Mouse (Mus musculus) kidney, adult 2 months (tissue): Measurements from ENCODE around the gene Cd8a. TPM values are rescaled to one million over a fixed set of nuclear protein-coding genes. Genes with fewer than 3 reads are reported as not detected.
"Not testable (repeated sequence)": the region's sequence is repeated elsewhere in the genome, so short reads cannot be mapped to it uniquely, and the experiment has no call there.

Source experiments
- DNase-seq: peaks from one replicate; pipeline ENCODE4 v3.0.0; 2021
- H3K27ac ChIP-seq: fragments of 200-500 bp; 2 replicates; pipeline ENCODE4 v1.5.1; 2012; ENCODE audit warnings: low read depth, low read length, control low read depth, inconsistent platforms; ENCODE audit not compliant: insufficient read depth
- H3K27me3 ChIP-seq: fragments of 200-500 bp; replicated peaks from 2 replicates; pipeline ENCODE4 v1.6.1; 2012; ENCODE audit warnings: mild to moderate bottlenecking, moderate library complexity, low read length, inconsistent platforms; ENCODE audit not compliant: control insufficient read depth, insufficient read depth
- H3K36me3 ChIP-seq: fragments of 200-500 bp; 2 replicates; pipeline ENCODE4 v1.6.1; 2012; ENCODE audit warnings: mild to moderate bottlenecking, moderate library complexity, low read length, inconsistent platforms; ENCODE audit not compliant: control insufficient read depth, insufficient read depth
- H3K4me1 ChIP-seq: fragments of 200-500 bp; 2 replicates; pipeline ENCODE4 v1.6.1; 2011; ENCODE audit warnings: low read length; ENCODE audit not compliant: control insufficient read depth, insufficient read depth
- H3K4me3 ChIP-seq: fragments of 200-500 bp; 2 replicates; pipeline ENCODE4 v1.5.1; 2011; ENCODE audit warnings: mild to moderate bottlenecking, low read depth, low read length, control low read depth; ENCODE audit not compliant: insufficient read depth
- CTCF ChIP-seq: fragments of 200-500 bp; conservative IDR thresholded peaks from 2 replicates; pipeline ENCODE4 v1.5.1; 2011; ENCODE audit warnings: low read depth, mild to moderate bottlenecking, control low read depth, low read length, moderate library complexity, mixed read lengths; ENCODE audit not compliant: insufficient read depth, insufficient read length
- POLR2A ChIP-seq: fragments of 200-500 bp; IDR thresholded peaks from one replicate; pipeline ENCODE4 v1.6.1; 2011; ENCODE audit warnings: low read depth, low read length, control low read depth
- WGBS: fragments of 180-500 bp; shearing (Covaris S2); methylation state at CpG from one replicate; pipeline ENCODE4 v1.1.7; 2018; 5-methylcytosine and 5-hydroxymethylcytosine counted together
- polyA plus RNA-seq: library from polyadenylated mRNA; depleted of rRNA; stranded (reverse); fragments of >200 nt; gene quantifications from 2 replicates; pipeline ENCODE4 v1.2.3, GENCODE M21; 2012; rRNA removed

Cd8a gene
- polyA plus RNA-seq: 1.3 and 4.7 TPM in 2 replicates

DNA sequence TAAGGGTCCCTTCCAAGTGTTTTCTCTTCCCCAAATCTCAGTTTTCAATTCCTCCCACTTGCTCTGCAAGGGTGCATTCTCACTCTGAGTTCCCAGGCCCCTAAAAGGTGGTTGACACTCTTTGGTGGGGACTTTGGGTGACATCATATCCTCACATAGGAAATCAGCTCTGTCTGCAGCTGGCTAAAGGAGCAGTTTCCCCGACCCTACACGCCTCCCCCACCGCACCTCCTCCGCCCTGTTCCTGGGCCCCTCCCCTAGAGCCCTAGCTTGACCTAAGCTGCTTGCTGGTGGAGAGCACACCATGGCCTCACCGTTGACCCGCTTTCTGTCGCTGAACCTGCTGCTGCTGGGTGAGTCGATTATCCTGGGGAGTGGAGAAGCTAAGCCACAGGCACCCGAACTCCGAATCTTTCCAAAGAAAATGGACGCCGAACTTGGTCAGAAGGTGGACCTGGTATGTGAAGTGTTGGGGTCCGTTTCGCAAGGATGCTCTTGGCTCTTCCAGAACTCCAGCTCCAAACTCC lies at the start of gene Cd8a:
Cd8a (plus strand) TSS at position 179 of the 527 bp plus-strand sequence.
- no peaks in the 10 kb centered on the region for H3K4me1 ChIP-seq
- no peaks in the 10 kb centered on the region for H3K27me3 ChIP-seq
- 66% methylated on average over 14 of the region's 14 CpGs for WGBS
- TF ChIP-seq POLR2A: no peak
- no peak for TF ChIP-seq CTCF
- no peak within 1 kb of the TSS for H3K27ac ChIP-seq
- no peaks in the 10 kb centered on the region for H3K36me3 ChIP-seq
- DNase-seq: no peak
- H3K4me3 ChIP-seq: no peak within 1 kb of the TSS

DNA sequence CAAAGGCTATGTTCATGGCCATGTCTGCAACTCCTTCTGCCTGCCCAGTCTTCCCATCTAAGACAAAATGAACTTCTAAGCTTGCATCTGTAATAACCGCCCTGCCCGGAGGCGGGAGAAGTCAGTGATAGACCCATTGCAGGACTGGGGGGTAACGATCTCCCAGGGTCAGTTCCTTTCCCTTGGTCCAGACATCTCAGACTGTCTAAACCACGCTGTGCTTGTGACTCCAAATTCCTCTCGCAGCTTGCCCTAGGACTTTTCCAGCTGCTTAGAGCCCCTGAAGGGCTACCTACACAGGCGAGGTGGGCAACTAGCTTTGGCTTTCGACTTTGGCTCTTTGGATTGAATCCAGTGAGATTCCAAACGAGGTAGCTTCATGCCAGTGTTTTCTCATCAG lies 48.4 kb upstream of the Cd8a start:
- 86% methylated on average over 9 of the region's 9 CpGs for WGBS
- TF ChIP-seq POLR2A: no peak
- TF ChIP-seq CTCF: no peak

DNA sequence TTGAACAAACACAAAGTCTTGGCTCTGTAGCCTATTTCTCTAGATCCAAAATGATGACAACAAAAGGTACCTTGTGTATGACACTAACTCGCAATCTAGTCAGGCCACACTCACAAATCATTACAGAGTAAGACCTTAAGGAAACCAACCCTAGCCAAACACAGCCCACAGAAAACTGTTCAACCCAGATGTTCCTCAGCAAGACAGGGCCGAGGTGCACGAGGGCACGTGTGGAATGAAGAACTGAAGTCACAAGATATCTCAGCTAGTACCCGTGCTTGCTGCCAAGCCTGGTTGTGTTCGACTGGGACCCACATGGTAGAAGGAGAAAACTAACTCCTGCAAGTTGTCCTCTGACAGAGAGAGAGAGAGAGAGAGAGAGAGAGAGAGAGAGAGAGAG lies 43.3 kb upstream of the Cd8a start:
- DNase-seq: no peak
- Histone ChIP-seq H3K4me1 (no peaks in the 10 kb centered on the region), H3K36me3 (no peaks in the 10 kb centered on the region), H3K27me3 (no peaks in the 10 kb centered on the region), H3K4me3 (no peak overlapping the region), H3K27ac (no peak overlapping the region)
- TF ChIP-seq POLR2A (no peak), CTCF (no peak)
- 80% methylated on average over 6 of the region's 6 CpGs for WGBS

More for the DNA sequence above, 48.4 kb upstream of the Cd8a start:
- H3K4me3 ChIP-seq: no peak overlapping the region
- H3K36me3 ChIP-seq: no peaks in the 10 kb centered on the region
- no peak for DNase-seq
- H3K4me1 ChIP-seq: no peaks in the 10 kb centered on the region
- no peak overlapping the region for H3K27ac ChIP-seq
- H3K27me3 ChIP-seq: no peaks in the 10 kb centered on the region

DNA sequence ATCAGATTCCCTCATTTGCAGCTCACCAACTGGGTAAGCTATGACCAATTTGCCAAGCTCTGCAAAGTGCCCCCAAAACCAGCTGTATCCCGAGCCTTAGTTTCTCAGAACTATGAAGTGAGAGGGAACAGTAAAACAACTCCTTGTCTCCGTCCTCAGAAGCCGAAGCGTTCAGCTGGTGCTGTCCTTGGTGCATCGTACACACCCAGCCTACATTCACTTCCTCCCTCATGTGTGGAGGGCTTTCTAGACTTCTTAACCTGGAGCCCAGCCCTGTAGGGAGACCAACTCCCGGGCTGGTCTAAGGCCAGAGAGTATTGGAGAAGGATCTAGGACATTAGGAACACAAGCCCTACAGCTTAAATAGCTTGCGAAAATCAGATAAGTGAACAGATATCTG lies 42.7 kb upstream of the Cd8a start:
- H3K4me3 ChIP-seq: no peak overlapping the region
- H3K4me1 ChIP-seq: no peaks in the 10 kb centered on the region
- WGBS: 80% methylated on average over 7 of the region's 7 CpGs
- H3K27me3 ChIP-seq: no peaks in the 10 kb centered on the region
- TF ChIP-seq CTCF: no peak
- TF ChIP-seq POLR2A: no peak
- H3K27ac ChIP-seq: no peak overlapping the region
- H3K36me3 ChIP-seq: no peaks in the 10 kb centered on the region
- DNase-seq: no peak

DNA sequence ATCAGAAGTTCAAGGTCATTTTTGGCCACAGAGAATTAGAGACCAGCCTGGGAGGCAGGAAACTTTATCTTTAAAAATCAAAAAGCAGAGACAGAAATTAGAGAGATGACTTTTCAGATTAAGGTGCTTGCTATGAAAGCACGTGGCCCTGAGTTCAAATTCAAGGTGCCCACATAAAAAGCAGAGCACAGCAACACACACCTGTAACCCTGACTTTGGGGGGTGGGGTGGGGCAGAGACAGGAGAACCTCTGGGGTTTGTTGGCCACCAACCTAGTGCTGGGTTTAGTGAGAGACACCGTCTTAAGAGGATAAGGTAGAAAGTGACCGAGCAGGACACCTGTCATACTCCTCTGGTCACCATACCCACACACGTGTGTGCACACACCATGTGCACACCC lies 41.7 kb upstream of the Cd8a start:
- not testable (repeated sequence) for H3K27me3 ChIP-seq, H3K36me3 ChIP-seq, DNase-seq, H3K4me1 ChIP-seq, H3K27ac ChIP-seq, H3K4me3 ChIP-seq
- WGBS: 89% methylated on average over 2 of the region's 4 CpGs

DNA sequence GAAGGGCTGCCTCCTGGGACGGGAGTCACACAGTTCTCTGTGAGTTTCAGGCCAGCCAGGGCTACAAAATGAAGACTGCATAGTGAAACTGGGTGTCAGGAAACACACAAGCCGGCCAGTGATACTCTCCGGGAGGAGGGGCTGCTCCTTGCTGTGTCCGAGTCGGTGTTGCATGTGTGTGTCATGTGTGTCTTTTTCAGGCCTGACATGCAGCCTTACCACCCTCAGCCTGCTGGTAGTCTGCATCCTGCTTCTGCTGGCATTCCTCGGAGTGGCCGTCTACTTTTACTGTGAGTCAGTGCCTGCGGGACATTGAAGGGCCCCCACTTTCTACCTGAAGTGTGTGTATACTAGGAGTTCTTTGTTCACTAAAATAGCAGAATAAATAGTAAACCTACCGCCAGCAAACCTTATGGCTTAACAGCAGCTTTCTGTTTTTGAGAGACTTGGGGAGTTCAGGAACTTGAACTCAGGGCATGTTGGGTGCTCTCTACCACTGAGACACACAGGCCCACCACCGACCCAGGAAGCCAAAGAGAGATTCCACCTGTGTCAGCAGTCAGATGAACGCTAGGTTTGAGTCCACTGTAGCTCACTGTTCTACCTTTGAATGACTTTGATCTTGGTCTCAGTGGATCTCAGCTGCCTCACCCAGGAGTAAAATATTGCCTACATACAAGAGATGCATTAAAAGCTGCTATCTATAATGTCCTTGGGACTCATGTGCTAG lies 40.8 kb upstream of the Cd8a start:
- WGBS: 80% methylated on average over 11 of the region's 11 CpGs
- H3K36me3 ChIP-seq: no peaks in the 10 kb centered on the region

DNA sequence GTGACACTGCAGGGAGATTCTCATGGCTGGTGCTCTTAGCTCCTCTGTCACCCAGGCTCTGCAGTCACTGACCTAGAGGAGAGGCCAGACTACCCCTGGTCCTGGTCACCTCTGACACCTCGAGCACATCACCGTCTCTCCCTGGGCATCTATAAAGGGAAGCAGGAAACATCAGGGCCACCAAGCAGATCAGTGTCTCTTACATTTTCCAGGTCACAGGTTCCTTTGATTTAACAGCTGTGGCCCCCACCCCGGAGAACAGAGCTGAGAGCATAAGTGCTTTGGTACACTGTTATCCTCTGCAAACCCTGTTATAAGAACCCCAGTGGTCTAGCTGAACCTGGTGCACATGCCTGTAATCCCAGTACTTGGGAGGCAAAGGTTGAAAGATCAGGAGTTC lies 40.2 kb upstream of the Cd8a start:
- TF ChIP-seq CTCF (no peak), POLR2A (no peak)
- H3K36me3 ChIP-seq: no peaks in the 10 kb centered on the region
- no peak overlapping the region for H3K27ac ChIP-seq
- H3K4me1 ChIP-seq: no peaks in the 10 kb centered on the region
- H3K4me3 ChIP-seq: no peak overlapping the region
- 53% methylated on average over 3 of the region's 3 CpGs for WGBS
- no peak for DNase-seq
- no peaks in the 10 kb centered on the region for H3K27me3 ChIP-seq

More for the DNA sequence above, 40.8 kb upstream of the Cd8a start:
- TF ChIP-seq POLR2A: no peak
- H3K4me3 ChIP-seq: no peak overlapping the region
- H3K27ac ChIP-seq: no peak overlapping the region
- no peaks in the 10 kb centered on the region for H3K27me3 ChIP-seq
- H3K4me1 ChIP-seq: no peaks in the 10 kb centered on the region
- no peak for DNase-seq
